Mouse (Mus musculus): Measurements from ENCODE around the gene Dusp15.

GRCm38 (mm10) chr2:152905036-152905829, 46.3 kb downstream of the Dusp15 start:
- no peak for TF ChIP-seq POLR2A (IDR thresholded peaks at IDR 0.05; ENCODE audit: insufficient read depth, low read depth, low read length)
- no peak for TF ChIP-seq CTCF (IDR thresholded peaks at IDR 0.05; ENCODE audit: insufficient read depth, low read depth, low read length)
